Mouse (Mus musculus) liver, embryonic 16.5 days (tissue): ENCODE results near the gene Syk. TPM values are rescaled to one million over a fixed set of nuclear protein-coding genes. Genes with fewer than 3 reads are reported as not detected.

Source experiments
- ATAC-seq: fragments of 200-750 bp; cut with Nextera tagmentation; 2 replicates; pipeline ENCODE4 v1.8.0; 2017; ENCODE audit warnings: low read depth, mild to moderate bottlenecking, moderate number of reproducible peaks, moderate library complexity
- H3K27ac ChIP-seq: fragments of 300-500 bp; sonication (generic); 2 replicates; pipeline ENCODE4 v1.5.1; 2014; ENCODE audit warnings: mild to moderate bottlenecking, low read length
- H3K27me3 ChIP-seq: fragments of 300-500 bp; sonication (generic); 2 replicates; pipeline ENCODE4 v1.6.1; 2014; ENCODE audit warnings: low read depth, low read length, mixed read lengths; ENCODE audit not compliant: control insufficient read depth, insufficient read depth
- H3K36me3 ChIP-seq: fragments of 300-500 bp; sonication (generic); 2 replicates; pipeline ENCODE4 v1.6.1; 2014; ENCODE audit warnings: mild to moderate bottlenecking; ENCODE audit not compliant: control insufficient read depth, insufficient read depth
- H3K4me1 ChIP-seq: fragments of 300-500 bp; sonication (generic); 2 replicates; pipeline ENCODE4 v1.6.1; 2014; ENCODE audit warnings: low read depth, low read length, mixed read lengths; ENCODE audit not compliant: control insufficient read depth
- H3K4me2 ChIP-seq: fragments of 300-500 bp; sonication (generic); 2 replicates; pipeline ENCODE4 v1.6.1; 2014; ENCODE audit warnings: low read depth, low read length, mixed read lengths
- H3K4me3 ChIP-seq: fragments of 300-500 bp; sonication (generic); 2 replicates; pipeline ENCODE4 v1.5.1; 2014; ENCODE audit warnings: low read depth, mild to moderate bottlenecking, low read length
- H3K9ac ChIP-seq: fragments of 300-500 bp; sonication (generic); 2 replicates; pipeline ENCODE4 v1.6.1; 2014; ENCODE audit warnings: low read depth, low read length
- H3K9me3 ChIP-seq: fragments of 300-500 bp; sonication (generic); replicated peaks from 2 replicates; pipeline ENCODE4 v1.6.1; 2016; ENCODE audit warnings: low read length; ENCODE audit not compliant: control insufficient read depth
- WGBS: fragments of 180-500 bp; shearing (Covaris S2); extraction: QIAGEN DNeasy Blood & Tissue Kit; methylation state at CpG from one replicate; pipeline ENCODE4 v1.1.7; 2014; ENCODE audit not compliant: insufficient replicate concordance; 5-methylcytosine and 5-hydroxymethylcytosine counted together
- polyA plus RNA-seq: library from polyadenylated mRNA; unstranded; fragments of >200 nt; fragmentation: Nextera tagmentation; extraction: Ambion mirVana; gene quantifications from 2 replicates; pipeline ENCODE4 v1.2.1, GENCODE M21; 2015

Syk gene
- polyA plus RNA-seq, 1 experiment from 2014 or later, result 5.9 TPM

GRCm38 (mm10) chr13:52603704-52604349 is 20.9 kb downstream of the Syk start:
- no peak for ATAC-seq
- Histone ChIP-seq H3K9me3 (no peaks in the 10 kb centered on the region), H3K4me2 (no peak overlapping the region), H3K27ac (no peak overlapping the region), H3K4me1 (no peaks in the 10 kb centered on the region; the same call in 1 of the 2 replicates), H3K36me3 (no peaks in the 10 kb centered on the region), H3K9ac (no peak overlapping the region), H3K4me3 (no peak overlapping the region), H3K27me3 (no peaks in the 10 kb centered on the region)
- WGBS, result 60% methylated on average over 6 of the region's 6 CpGs

- Histone ChIP-seq H3K4me2 (no peak overlapping the region), H3K9me3 (no peaks in the 10 kb centered on the region), H3K36me3 (no peaks in the 10 kb centered on the region), H3K4me1 (no peaks in the 10 kb centered on the region; the same call in 1 of the 2 replicates), H3K4me3 (no peak overlapping the region), H3K27me3 (no peaks in the 10 kb centered on the region), H3K27ac (no peak overlapping the region), H3K9ac (no peak overlapping the region)
- ATAC-seq, result no peak
- WGBS, result 59% methylated on average over 3 of the region's 3 CpGs
These were observed 22.0 kb downstream of the Syk start for GRCm38 (mm10) chr13:52605006-52605405.

- H3K9me3 ChIP-seq, result no peaks in the 10 kb centered on the region
- H3K27me3 ChIP-seq, result no peaks in the 10 kb centered on the region
- no peak overlapping the region for H3K9ac ChIP-seq
- H3K27ac ChIP-seq, result no peak overlapping the region
- no peaks in the 10 kb centered on the region; the same call in 1 of the 2 replicates for H3K4me1 ChIP-seq
- no peaks in the 10 kb centered on the region for H3K36me3 ChIP-seq
- no peak overlapping the region for H3K4me3 ChIP-seq
- 65% methylated on average over 4 of the region's 4 CpGs for WGBS
- no peak overlapping the region for H3K4me2 ChIP-seq
- no peak for ATAC-seq
These were observed 22.9 kb downstream of the Syk start for GRCm38 (mm10) chr13:52605911-52606310.

- no peaks in the 10 kb centered on the region; the same call in 1 of the 2 replicates for H3K4me1 ChIP-seq
- WGBS, result 67% methylated on average over 3 of the region's 3 CpGs
- no peaks in the 10 kb centered on the region for H3K9me3 ChIP-seq
- H3K4me2 ChIP-seq, result no peak overlapping the region
- H3K36me3 ChIP-seq, result no peaks in the 10 kb centered on the region
- H3K9ac ChIP-seq, result no peak overlapping the region
- H3K27me3 ChIP-seq, result no peaks in the 10 kb centered on the region
- ATAC-seq, result no peak
- H3K27ac ChIP-seq, result no peak overlapping the region
- H3K4me3 ChIP-seq, result no peak overlapping the region
These were observed 23.8 kb downstream of the Syk start for GRCm38 (mm10) chr13:52606656-52607275.

- Histone ChIP-seq H3K4me1 (no peaks in the 10 kb centered on the region), H3K9me3 (no peaks in the 10 kb centered on the region), H3K9ac (no peak overlapping the region), H3K36me3 (no peaks in the 10 kb centered on the region), H3K27ac (no peak overlapping the region), H3K27me3 (no peaks in the 10 kb centered on the region), H3K4me2 (no peak overlapping the region), H3K4me3 (no peak overlapping the region)
- ATAC-seq, result no peak
- 79% methylated on average over 1 of the region's 1 CpGs for WGBS
These were observed 25.0 kb downstream of the Syk start for GRCm38 (mm10) chr13:52607964-52608363.

- no peak overlapping the region for H3K27ac ChIP-seq
- no peaks in the 10 kb centered on the region for H3K27me3 ChIP-seq
- no peak overlapping the region for H3K9ac ChIP-seq
- no peaks in the 10 kb centered on the region for H3K9me3 ChIP-seq
- WGBS, result 46% methylated on average over 7 of the region's 7 CpGs
- peaks cover 3% of the 10 kb centered on the region for H3K4me1 ChIP-seq
- no peak overlapping the region for H3K4me3 ChIP-seq
- ATAC-seq, result no peak
- no peak overlapping the region for H3K4me2 ChIP-seq
- H3K36me3 ChIP-seq, result no peaks in the 10 kb centered on the region
These were observed 27.5 kb downstream of the Syk start for GRCm38 (mm10) chr13:52610463-52610862.

- Histone ChIP-seq H3K9me3 (no peaks in the 10 kb centered on the region), H3K4me3 (no peak overlapping the region), H3K9ac (no peak overlapping the region), H3K36me3 (no peaks in the 10 kb centered on the region), H3K27me3 (no peaks in the 10 kb centered on the region), H3K4me2 (no peak overlapping the region), H3K27ac (no peak overlapping the region), H3K4me1 (peaks cover 3% of the 10 kb centered on the region)
- ATAC-seq, result no peak
- WGBS, result 51% methylated on average over 3 of the region's 3 CpGs
These were observed 30.3 kb downstream of the Syk start for GRCm38 (mm10) chr13:52613266-52613665.

- Histone ChIP-seq H3K9ac (no peak overlapping the region), H3K27me3 (no peaks in the 10 kb centered on the region), H3K4me1 (peaks cover 3% of the 10 kb centered on the region), H3K36me3 (no peaks in the 10 kb centered on the region), H3K9me3 (no peaks in the 10 kb centered on the region), H3K27ac (peak overlapping the region; percentile 35), H3K4me3 (no peak overlapping the region), H3K4me2 (no peak overlapping the region)
- peak; percentile 19; the same call in 1 of the 2 replicates for ATAC-seq
- 30% methylated on average over 4 of the region's 4 CpGs for WGBS
These were observed 32.1 kb downstream of the Syk start for GRCm38 (mm10) chr13:52615085-52615484.

GRCm38 (mm10) chr13:52617096-52617714 is 34.2 kb downstream of the Syk start:
- Histone ChIP-seq H3K27me3 (no peaks in the 10 kb centered on the region), H3K9ac (no peak overlapping the region), H3K9me3 (no peaks in the 10 kb centered on the region), H3K27ac (no peak overlapping the region), H3K36me3 (no peaks in the 10 kb centered on the region), H3K4me1 (peaks cover 3% of the 10 kb centered on the region), H3K4me3 (no peak overlapping the region), H3K4me2 (no peak overlapping the region)
- ATAC-seq, result peak; percentile 64; the same call in 1 of the 2 replicates
- 47% methylated on average over 11 of the region's 11 CpGs for WGBS
